Mouse (Mus musculus) retina, adult 2 months (tissue): ENCODE measurements around the gene Stk38.
"Not testable (repeated sequence)": the region's sequence is repeated elsewhere in the genome, so short reads cannot be mapped to it uniquely, and the experiment has no call there.

Source experiments
- DNase-seq: peaks from one replicate; pipeline ENCODE4 v3.0.0-alpha.2; 2012; ENCODE audit warnings: low read depth, low spot score

The Stk38 gene

DNA sequence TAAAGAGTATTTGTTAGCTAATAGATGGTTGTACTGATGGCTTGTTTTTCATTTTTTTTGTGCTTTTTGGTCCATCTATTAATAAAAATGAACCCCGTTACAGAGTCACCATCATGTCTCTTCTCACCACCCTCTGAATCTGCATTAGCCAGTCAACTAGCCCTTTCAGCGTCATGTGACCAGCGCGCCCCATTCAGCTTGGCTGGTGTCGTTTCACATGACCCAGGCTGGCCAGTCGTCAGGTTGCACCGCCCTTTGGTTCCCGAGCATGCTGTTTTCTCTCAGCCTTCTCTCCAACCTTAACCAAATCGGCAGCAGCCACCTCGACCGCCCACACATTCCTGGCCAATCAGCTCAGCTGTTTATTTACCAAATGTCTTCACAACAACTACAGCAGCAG, 31.6 kb upstream of the Stk38 start:
- no peak for DNase-seq

DNA sequence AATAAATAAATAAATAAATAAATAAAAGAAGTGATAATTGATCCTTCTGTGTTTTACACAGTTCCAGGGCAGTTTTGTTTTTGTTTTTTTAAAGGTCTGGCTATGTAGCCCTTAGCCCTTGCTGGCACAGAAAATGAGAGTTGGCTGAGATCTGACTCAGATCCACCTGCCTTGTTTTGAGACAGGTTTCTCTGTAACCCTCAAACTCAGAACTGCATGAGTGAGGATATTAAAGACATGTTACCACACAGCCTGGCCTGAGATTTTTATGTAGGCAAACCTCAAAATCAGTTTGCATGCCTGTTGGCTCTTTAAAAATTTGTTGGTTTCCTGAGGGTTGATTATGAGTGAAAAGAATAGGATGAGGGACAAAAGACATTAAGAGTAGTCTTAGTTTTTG, 27.7 kb upstream of the Stk38 start:
- DNase-seq, result no peak

GRCm38 (mm10) chr17:29034264-29034663, 26.5 kb upstream of the Stk38 start:
- no peak for DNase-seq

DNA sequence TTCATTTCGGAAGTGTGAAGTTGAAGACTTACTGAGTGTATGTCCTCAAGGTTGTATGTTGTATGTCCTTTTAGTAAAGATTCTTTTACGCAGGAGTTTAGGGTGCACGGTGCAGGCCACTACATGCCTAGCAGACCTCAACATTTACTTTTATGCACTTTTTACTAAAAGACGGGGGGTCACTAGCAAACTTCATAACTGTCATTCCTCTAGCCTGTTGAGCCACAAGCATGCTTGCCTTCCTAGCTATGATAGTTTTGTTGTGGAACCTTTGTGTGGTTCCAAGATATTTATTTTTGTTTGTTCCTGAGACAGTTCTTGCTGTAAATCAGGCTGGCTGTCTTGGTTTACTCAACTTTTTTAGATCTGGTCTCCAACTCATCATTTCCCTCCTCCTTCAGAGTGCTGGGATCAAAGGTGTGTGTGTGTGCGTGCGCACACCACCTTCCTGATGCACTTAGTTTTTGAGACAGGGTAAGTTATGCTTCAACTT, 25.8 kb upstream of the Stk38 start:
- no peak for DNase-seq

GRCm38 (mm10) chr17:29032274-29033069, 24.7 kb upstream of the Stk38 start, which contains the start of gene Srsf3:
TSS of gene Srsf3 (plus strand) at chr17:29032628.
- DNase-seq, result peak; percentile 97

- no peak for DNase-seq
Measured at GRCm38 (mm10) chr17:29031771-29032273, 24.0 kb upstream of the Stk38 start.

GRCm38 (mm10) chr17:29031085-29031711, 23.4 kb upstream of the Stk38 start:
- DNase-seq, result not testable (repeated sequence)

DNA sequence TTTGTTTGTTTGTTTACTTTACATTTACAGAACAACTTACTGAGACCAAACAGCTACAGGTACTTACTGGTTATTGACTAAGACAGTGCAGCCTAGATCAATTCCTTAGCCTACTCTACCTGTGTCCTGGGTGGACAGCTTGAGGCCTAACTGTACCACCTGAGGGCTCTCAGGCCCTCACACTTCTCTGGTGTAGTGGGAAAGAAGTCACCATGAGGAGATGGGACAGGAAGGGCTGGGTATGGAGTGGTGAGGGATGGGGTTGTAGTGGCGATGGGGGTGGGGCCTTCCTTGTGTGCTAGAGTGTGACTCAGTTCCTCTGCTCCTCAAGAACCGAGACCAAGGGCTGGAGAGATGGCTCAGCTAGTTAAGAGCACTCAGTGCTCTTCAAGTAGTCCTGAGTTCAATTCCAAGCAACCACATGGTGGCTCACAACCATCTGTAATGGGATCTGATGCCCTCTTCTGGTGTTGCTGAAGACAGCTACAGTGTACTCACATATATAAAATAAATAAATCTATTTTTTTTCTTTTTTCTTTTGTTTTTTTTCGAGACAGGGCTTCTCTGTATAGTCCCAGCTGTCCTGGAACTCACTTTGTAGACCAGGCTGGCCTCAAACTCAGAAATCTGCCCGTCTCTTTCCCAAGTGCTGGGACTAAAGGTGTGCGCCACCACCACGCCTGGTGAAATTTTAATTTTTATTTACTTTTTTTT, 22.7 kb upstream of the Stk38 start:
- no peak for DNase-seq

DNA sequence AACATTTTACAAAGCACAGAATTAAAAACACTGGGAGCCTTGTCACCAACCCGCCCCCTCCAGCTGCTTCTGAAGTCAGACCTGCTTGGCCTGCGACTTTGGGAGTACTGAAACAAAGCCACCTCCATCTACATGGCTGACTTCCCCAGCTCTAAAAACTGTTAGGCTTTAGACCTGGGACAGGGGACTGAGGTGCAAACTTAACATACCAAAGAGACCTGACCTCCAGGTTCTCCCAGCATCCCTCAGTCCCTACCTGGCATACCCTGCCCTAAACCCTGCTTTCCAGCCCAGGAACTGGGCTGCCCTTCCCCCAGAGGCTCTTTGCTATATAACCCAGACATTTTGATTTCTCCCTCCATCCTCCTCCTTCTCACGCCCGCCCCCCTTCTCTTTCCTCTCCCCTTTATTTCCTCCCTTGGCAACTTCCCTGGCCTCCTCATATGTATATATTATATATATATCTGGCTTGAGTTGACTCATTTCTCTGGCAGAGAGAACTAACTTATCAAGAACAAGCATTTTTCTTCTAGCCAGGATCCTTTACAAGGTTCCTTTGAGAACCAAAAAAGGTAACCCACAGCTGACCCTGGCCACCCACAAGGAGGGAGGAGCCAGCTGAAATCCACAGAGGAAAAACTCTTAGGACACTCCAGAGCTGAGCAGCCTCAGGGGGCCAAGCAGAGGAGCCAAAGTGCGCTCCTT, 19.0 kb upstream of the Stk38 start:
- DNase-seq, result no peak

- DNase-seq, result no peak
Measured at GRCm38 (mm10) chr17:29024896-29025565, 17.2 kb upstream of the Stk38 start.

- no peak for DNase-seq
Measured at GRCm38 (mm10) chr17:29024047-29024892, 16.5 kb upstream of the Stk38 start.

GRCm38 (mm10) chr17:29023346-29023745, 15.6 kb upstream of the Stk38 start:
- DNase-seq, result no peak

DNA sequence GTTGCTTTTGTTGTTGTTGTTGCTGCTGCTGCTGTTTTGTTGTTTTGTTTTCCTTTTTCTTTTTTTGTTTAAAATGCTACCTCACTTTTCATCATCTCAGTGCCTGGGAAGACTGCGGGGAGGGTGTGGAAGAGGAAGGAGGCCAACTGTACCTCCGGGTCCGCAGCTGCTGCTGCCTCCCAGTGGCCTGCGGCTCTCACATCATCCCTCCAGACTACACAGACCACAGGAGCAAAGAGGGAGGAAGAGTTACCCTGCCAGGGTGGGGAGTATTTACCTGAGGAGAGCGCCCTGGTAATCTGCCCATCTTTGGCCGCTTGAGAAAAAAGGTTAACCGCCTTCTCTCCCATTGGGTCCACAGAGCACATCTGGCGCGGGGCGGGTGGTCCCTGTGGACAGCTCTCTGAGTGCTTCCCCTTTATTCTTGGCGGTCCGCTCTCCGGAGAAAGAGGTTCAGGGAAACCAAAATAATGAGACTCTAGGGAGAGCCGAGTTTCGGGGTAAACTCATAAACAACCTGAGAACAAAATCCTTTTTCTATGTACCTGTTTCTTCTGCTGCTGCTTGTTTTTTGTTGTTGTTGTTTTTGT, 14.5 kb upstream of the Stk38 start:
- DNase-seq, result no peak

DNA sequence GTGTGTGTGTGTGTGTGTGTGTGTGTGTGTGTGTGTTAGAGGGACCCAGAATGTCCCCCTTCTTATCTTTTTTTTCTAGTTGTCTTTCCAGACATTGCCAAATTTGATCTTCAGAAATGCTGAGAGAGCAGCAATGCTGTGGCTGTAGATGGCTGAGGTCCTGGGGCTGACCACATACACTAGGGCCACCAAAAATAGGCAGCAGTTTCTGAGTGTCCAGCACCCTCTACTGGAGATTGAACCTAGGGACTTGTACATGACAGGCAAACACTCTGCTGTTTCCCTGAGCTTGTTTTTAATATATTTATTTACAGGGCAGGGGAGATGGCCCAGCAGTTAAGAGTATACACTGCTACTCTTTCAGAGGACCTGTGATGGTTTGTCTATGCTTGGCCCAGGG, 12.6 kb upstream of the Stk38 start:
- DNase-seq, result no peak

DNA sequence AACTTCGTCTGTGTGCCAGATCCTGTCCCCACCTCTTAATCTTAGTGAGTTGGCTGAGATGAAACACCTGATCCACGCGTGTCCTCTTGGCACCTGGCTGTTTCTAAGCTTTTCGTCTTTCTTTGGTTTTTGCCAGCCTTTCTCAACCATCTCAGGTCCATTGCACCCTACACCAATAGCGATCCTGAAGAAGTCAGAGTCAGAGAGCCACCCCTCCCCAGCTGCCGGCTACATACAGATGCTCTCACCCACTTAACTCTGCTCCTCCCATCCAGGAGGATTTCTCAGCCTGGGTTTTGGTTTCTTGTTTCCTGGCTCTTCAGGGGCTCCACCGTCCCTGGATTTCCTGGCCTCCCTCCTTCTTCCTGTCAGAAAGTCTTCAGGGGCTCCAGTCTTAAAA, 11.6 kb upstream of the Stk38 start:
- DNase-seq, result no peak

- DNase-seq, result no peak
Measured at GRCm38 (mm10) chr17:29018292-29018984, 10.6 kb upstream of the Stk38 start.

GRCm38 (mm10) chr17:29016705-29017104, 8.9 kb upstream of the Stk38 start:
- DNase-seq, result no peak

DNA sequence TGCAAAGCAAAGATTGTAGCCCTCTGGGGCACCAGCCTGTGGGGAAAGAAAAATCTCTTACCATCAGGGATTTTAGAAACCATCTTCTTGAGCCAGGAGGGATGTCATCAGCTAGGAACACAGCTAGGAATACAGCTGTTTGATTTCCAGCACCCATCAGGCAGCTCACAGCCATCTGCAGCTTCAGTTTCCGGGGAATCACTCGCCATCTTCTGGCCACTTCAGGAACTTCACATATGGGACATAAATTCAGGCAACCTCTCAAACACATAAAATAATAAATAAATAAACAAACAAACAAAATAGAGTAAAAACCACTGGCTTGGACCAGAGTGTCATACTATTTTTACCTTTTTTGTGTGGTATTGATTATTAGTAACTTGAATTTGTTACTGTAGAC, 7.8 kb upstream of the Stk38 start:
- no peak for DNase-seq

DNA sequence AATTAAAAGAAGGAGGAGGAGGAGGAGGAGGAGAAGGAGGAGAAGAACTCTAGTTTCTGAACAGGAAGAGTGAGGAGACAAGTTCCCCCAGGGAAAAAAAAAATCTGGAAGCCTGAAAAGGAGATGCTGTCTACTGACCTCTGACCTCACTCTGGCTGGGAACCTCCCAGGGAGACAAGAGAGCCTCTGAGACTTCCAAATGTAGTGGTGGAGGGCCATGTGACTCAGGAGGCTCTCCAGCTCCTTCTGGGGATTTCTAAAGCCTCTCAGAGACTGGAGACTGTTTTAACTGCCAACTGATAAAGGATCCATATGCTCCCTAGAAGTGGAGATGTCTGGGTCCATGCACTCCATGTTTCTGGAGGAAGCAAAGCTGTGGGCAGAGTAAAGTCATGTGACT, 6.4 kb upstream of the Stk38 start:
- no peak for DNase-seq
